Mouse (Mus musculus) T-cell, adult 2 months (primary cell): ENCODE measurements at regions not wholly inside any gene's neighbourhood (a gene's known extent, or its start where the extent isn't known, plus 50 kb on each side); places are given as distances from the start of the nearest gene placed in this dataset.

ENCODE experiments used
- DNase-seq: peaks from one replicate; pipeline ENCODE4 v3.0.0; 2022; ENCODE audit warnings: low spot score

GRCm38 (mm10) chr5:148454200-148454599 lies 54.5 kb upstream of the Slc7a1 start:
- no peak for DNase-seq

GRCm38 (mm10) chr5:148453776-148454175 lies 54.1 kb upstream of the Slc7a1 start:
- DNase-seq: no peak

DNA sequence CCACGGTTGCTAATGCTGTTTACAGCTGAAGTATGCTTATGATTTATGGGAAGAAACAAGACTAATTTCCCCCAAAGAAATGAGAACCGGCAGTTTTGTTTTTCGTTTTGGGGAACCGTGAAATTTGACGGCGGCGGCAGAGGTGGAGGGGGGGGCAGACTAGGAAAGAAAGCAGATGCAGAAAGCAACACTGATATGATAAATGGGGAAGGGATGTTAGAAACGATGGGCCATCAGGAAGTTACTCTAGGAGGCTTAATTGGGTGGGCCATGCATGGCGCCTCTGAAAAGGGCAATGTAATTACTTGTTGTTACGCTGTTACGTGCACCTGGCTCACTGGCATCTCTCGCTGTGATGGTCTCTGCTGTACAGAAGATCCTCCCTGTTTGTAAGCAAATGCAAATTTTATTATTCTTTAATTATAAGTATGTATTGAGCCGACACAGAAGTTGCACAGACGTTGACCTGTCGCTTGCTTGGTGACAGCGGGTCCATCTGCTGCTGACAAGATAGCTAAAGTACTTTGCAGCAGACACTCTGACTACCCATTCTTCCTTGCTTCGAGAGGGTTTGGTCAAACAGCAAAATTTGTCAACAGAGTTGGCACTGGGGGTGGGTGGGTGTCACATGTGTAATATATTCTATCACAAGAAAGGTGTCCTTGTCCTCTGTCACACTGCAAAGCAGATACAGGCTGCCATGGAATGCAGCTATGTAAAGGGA lies 53.4 kb upstream of the Slc7a1 start:
- no peak for DNase-seq

DNA sequence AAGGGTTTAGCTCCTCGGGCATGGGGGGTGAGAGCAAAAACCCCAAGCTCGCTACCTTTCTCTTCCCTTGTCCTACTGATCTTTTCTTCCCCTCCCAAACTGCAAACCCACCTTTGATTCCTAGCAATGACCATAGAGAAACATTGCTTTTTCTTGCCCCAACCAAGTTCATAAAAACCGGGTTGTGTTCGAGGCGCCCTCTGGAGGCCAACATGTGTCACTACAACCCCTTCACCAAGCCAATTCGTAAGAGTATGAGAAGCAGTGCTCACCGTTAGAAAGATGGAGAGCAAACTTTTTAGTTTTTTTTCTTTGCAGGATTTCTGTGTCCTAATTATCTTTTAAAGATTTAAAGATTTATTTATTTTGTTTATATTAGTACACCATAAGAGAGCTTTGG lies 52.1 kb upstream of the Slc7a1 start:
- DNase-seq: peak; percentile 43

DNA sequence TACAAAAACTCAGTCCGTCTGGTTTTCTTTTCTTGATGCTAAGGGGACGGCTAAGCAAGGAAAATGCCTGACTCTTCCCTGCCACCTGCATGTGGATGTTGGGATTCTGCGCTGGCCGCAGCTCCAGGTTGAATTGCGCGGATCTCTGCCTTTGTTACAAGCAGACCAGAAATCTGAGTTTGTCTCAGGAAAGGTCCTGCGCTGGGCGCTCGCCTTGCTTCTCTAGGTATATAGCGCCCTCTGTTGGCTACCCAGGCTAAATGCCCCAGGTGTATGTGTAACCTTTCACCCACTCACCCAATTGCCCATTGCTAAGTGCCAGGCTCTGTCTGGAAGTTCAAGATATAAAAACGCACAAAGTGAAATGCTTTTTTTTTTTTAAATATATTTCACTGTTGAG lies 51.2 kb upstream of the Slc7a1 start:
- peak; percentile 64 for DNase-seq
